In the genomic region with DNA sequence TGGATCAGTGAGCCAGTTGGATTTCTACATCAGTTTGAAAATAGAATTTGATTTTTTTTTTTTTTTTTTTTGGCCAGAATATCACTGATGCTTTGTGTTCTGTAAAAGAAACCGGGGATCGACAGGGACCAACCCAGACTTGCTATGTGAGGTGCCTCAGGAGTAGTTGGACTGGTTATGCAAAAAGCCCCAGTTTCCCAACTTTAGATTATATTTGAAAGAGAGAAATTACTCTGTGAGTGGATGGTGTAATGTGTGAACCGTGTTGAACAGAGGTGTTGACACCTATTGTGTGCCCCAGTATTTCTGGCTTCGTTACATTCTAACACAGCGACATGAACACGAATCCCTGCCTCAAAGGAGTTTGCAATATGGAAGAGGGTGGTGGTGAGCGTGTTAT, we compare ENCODE assay signal across 16 mouse cellular contexts.
"Had no signal": no experiment of that assay in that cellular context is flagged by ENCODE, and none has a peak within 500 bp of the region (broad histone marks: within the 10 kb centered on the region; RNA-seq: fewer than 3 reads in every experiment).

No protein-coding gene starts in this region.

- H3K27me3 ChIP-seq: intestine, embryonic 15.5 days; neural tube, embryonic 13.5 days had no signal

- H3K27ac ChIP-seq: intestine, embryonic 15.5 days; left cerebral cortex, adult 2 months; liver, embryonic 14.5 days; midbrain, embryonic 10.5 days; neural tube, embryonic 13.5 days had no signal

- H3K4me2 ChIP-seq: intestine, embryonic 15.5 days; neural tube, embryonic 13.5 days had no signal

- ATAC-seq: intestine, embryonic 15.5 days; midbrain, embryonic 16.5 days had no signal

- DNase-seq: kidney, adult 18-20 months; kidney, postnatal 10 days; kidney, postnatal 4 days; lung, adult 18-20 months; lung, postnatal 36 days; retina, postnatal 1 day; right cerebral cortex, postnatal 4 days; spleen, adult 18-20 months; thymus, adult 18-20 months; thymus, postnatal 14 days had no signal

- H3K9me3 ChIP-seq: intestine, embryonic 15.5 days; midbrain, embryonic 10.5 days; neural tube, embryonic 13.5 days had no signal

- H3K4me1 ChIP-seq: intestine, embryonic 15.5 days had no signal

- H3K9ac ChIP-seq: intestine, embryonic 15.5 days; liver, embryonic 14.5 days; neural tube, embryonic 13.5 days had no signal

- H3K36me3 ChIP-seq: neural tube, embryonic 13.5 days had no signal

- H3K4me3 ChIP-seq: intestine, embryonic 15.5 days; left cerebral cortex, adult 2 months; midbrain, embryonic 10.5 days; neural tube, embryonic 13.5 days had no signal
